ENCODE assay signal across 26 mouse cellular contexts in genomic region chr2:164898008-164898407, GRCm38 (mm10). TPM values are rescaled to one million over a fixed set of nuclear protein-coding genes. Genes with fewer than 3 reads are reported as not detected.
A peak's percentile ranks its signal among the peaks of the same experiment; 100 is the strongest.
DNase-seq lines count a peak whose midpoint lies in the region; ATAC-seq and TF ChIP-seq lines count a peak whose summit lies in the region.
"Had no signal": no experiment of that assay in that cellular context is flagged by ENCODE, and none has a peak within 500 bp of the region (broad histone marks: within the 10 kb centered on the region; RNA-seq: fewer than 3 reads in every experiment).

No protein-coding gene starts in this region.

- DNase-seq in gastrocnemius, adult 2 months: no peak
- no peak for DNase-seq in gastrocnemius, postnatal 4 days (ENCODE audit: low spot score in 2 of 2)
- DNase-seq in layer of hippocampus, adult 2 months (ENCODE audit: low spot score in 2 of 2): no peak
- no peak for DNase-seq in layer of hippocampus, adult 9-11 months
- peak; percentile 53 for DNase-seq in thymus, postnatal 14 days
- no peak for DNase-seq in thymus, adult 18-20 months
- DNase-seq: adrenal gland, adult 8-10 months; adrenal gland, postnatal 25 days; cerebellum, adult 11-12 months; cerebellum, adult 8-10 months; forebrain, postnatal 0 days; gastrocnemius, postnatal 25 days; heart, postnatal 10 days; heart, postnatal 36 days had no signal

- TF ChIP-seq CTCF in gastrocnemius, adult 2 months (IDR thresholded peaks at IDR 0.05): peak; percentile 39; the same call in 1 of the 2 replicates
- peak; percentile 36 for TF ChIP-seq CTCF in layer of hippocampus, adult 2 months (conservative IDR thresholded peaks at IDR 0.05)

- no peak for ATAC-seq in CD4-positive, CD25-positive, alpha-beta regulatory T cell, adult 4 months
- ATAC-seq: activated CD4-positive, CD25-positive, alpha-beta regulatory T cell, adult 4 months; forebrain, embryonic 14.5 days; forebrain, postnatal 0 days; hindbrain, embryonic 16.5 days had no signal

- H3K27ac ChIP-seq in gastrocnemius, adult 2 months: no peak overlapping the region
- no peak overlapping the region for H3K27ac ChIP-seq in layer of hippocampus, adult 2 months
- H3K27ac ChIP-seq: embryonic facial prominence, embryonic 12.5 days; embryonic facial prominence, embryonic 15.5 days; heart, embryonic 15.5 days; hindbrain, embryonic 10.5 days; hindbrain, embryonic 13.5 days had no signal

- intact Hi-C loops in gastrocnemius, adult 2 months (cut with DNase I): no loop called here

- no peak overlapping the region for H3K4me3 ChIP-seq in gastrocnemius, adult 2 months
- no peak overlapping the region for H3K4me3 ChIP-seq in layer of hippocampus, adult 2 months
- H3K4me3 ChIP-seq: embryonic facial prominence, embryonic 12.5 days; embryonic facial prominence, embryonic 15.5 days; heart, embryonic 12.5 days; heart, embryonic 15.5 days; hindbrain, embryonic 10.5 days; hindbrain, embryonic 13.5 days had no signal

RNA-seq across cellular contexts. Expression of gene Zfp335, which starts 13.5 kb away (rescaled TPM):
- total RNA-seq in gastrocnemius, adult 2 months (2021): 10 to 100 TPM in 1 of 2 experiments, 1 to 10 TPM in 1; 9.7 to 10.5 TPM
- total RNA-seq in gastrocnemius, postnatal 4 days (2021): 10 to 100 TPM; 11.7 to 14.3 TPM
- 10 to 100 TPM; 29.0 to 30.9 TPM for total RNA-seq in layer of hippocampus, adult 2 months (2021)
- polyA plus RNA-seq in CD4-positive, CD25-positive, alpha-beta regulatory T cell, adult 4 months (2017; shearing (Covaris generic)): 1 to 10 TPM; 5.6 to 8.2 TPM

RNA-seq across cellular contexts. Expression of gene Pcif1, which starts 18.9 kb away (rescaled TPM):
- 10 to 100 TPM; 25.6 TPM for total RNA-seq in gastrocnemius, adult 2 months (2021)
- 10 to 100 TPM; 42.1 to 43.3 TPM for total RNA-seq in gastrocnemius, postnatal 4 days (2021)
- 10 to 100 TPM; 45.9 to 49.6 TPM for total RNA-seq in layer of hippocampus, adult 2 months (2021)
- polyA plus RNA-seq in CD4-positive, CD25-positive, alpha-beta regulatory T cell, adult 4 months (2017; shearing (Covaris generic)): 100 to 1,000 TPM; 106 to 115 TPM

RNA-seq across cellular contexts. Expression of gene Pltp, which starts 40.5 kb away (rescaled TPM):
- total RNA-seq in gastrocnemius, adult 2 months (2021): 10 to 100 TPM; 11.4 to 20.1 TPM
- total RNA-seq in gastrocnemius, postnatal 4 days (2021): 10 to 100 TPM in 1 of 2 experiments, 1 to 10 TPM in 1; 9.5 to 15.5 TPM
- 10 to 100 TPM; 67.4 to 86.9 TPM for total RNA-seq in layer of hippocampus, adult 2 months (2021)
- under 1 TPM; 0.34 to 0.98 TPM for polyA plus RNA-seq in CD4-positive, CD25-positive, alpha-beta regulatory T cell, adult 4 months (2017; shearing (Covaris generic))
- total RNA-seq: common myeloid progenitor, adult 5-6 weeks; granulocyte monocyte progenitor cell, adult 5-6 weeks had no signal

RNA-seq across cellular contexts. Expression of gene Mmp9, which starts 42.6 kb away (rescaled TPM):
- 1 to 10 TPM in 1 of 2 experiments, under 1 TPM in 1; 0.46 to 1.1 TPM for total RNA-seq in gastrocnemius, adult 2 months (2021)
- 1 to 10 TPM in 1 of 2 experiments, under 1 TPM in 1; 0.93 to 1.1 TPM for total RNA-seq in gastrocnemius, postnatal 4 days (2021)
- 1 to 10 TPM; 1.4 to 2.2 TPM for total RNA-seq in layer of hippocampus, adult 2 months (2021)
- 1 to 10 TPM; 2.0 to 4.1 TPM for polyA plus RNA-seq in CD4-positive, CD25-positive, alpha-beta regulatory T cell, adult 4 months (2017; shearing (Covaris generic))
